Mouse (Mus musculus) T-helper 17 cell (primary cell): ENCODE results near the gene Olfr1339.

ENCODE experiments used
- in situ Hi-C, 2 experiments: fragments of 300-600 bp; cut with MboI, MseI; formaldehyde crosslinking; loops; 1 replicate in 1 of 2; 2 replicates in 1 of 2; pipeline ENCODE4 v1.15.1; 2025; ENCODE audit warnings: high pct_unique_total_duplicates in 2 of 2

Olfr1339 gene

DNA sequence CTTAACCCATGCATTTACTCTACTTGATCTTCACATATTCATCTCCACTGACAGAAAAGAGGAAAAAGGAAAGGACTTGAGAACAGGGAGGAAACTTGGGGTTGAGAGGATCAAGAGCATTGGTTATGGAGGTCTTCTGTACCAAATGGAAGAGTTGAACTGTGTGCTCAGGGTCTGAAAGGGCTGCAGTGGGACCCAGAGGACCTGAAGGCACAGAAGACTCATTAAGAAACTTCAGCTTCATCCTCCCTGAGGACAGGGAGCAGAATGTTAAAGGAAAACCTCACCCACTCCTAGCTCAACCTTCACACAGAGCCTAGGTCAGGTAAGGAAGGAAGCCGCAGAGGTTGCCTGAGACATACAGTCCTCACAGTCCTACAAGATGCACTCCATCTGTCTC, at the start of gene Olfr1339:
TSS of gene Olfr1339 (plus strand) at position 301 of the 400 bp plus-strand sequence.
- in situ Hi-C loops: no loop called here

DNA sequence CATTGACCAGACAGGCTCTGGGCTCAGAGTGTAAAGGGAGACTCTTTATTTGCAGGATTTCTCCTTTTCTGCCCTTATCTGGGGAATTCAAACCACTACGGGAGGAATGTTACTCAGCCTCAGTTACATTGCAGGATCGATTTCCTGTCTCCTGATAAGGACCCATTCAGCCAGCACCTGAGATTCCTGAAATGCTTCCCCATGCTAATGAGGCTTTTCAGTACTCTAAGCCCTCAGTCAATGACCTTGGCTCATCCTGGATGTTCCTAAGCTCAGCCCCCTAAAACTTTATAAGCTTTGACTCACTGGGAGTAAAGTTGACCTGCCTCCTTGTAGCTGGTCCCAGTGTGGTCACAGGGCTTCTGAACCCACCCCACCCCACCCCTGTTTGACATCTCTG, 44.9 kb upstream of the Olfr1339 start:
- in situ Hi-C loops: no loop called here

DNA sequence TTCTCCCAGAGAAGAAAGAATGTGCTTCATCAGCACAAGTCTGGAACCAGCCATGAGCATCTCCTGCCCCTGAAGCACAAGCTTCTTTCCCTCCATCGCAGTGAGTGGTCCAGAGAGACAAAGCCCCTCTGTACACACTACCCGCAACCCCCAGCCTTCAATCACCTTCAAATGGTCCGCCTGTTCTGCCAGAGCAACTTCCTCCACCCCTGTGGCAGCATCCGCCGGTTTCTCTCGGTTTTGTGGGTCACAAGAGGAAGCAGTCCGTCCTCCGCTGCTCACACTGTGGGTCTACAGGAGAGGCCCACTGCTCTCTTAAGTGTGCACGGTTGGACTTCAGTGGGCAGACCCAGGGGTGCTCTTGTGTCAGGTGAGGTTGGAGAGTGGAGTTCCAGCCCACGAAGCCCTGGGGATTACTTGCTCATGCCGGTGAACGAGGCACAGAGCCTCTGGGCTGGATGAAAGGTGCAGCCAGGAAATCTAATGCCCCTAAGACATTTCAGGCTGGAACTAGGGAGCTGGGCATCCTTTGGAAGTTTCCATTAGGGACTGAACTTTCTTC, 39.5 kb upstream of the Olfr1339 start, which contains the start of gene Olfr1342:
TSS of gene Olfr1342 (minus strand) at position 345 of the 562 bp plus-strand sequence.
- in situ Hi-C loops: no loop called here

- in situ Hi-C loops: no loop called here
These were observed 38.2 kb upstream of the Olfr1339 start for GRCm38 (mm10) chr4:118693812-118694211.

GRCm38 (mm10) chr4:118703223-118703622, 28.8 kb upstream of the Olfr1339 start, which contains the start of gene Olfr1341:
TSS of gene Olfr1341 (plus strand) at chr4:118703523.
- in situ Hi-C loops: no loop called here

- in situ Hi-C loops: no loop called here
These were observed 23.9 kb upstream of the Olfr1339 start for GRCm38 (mm10) chr4:118708086-118708485.

DNA sequence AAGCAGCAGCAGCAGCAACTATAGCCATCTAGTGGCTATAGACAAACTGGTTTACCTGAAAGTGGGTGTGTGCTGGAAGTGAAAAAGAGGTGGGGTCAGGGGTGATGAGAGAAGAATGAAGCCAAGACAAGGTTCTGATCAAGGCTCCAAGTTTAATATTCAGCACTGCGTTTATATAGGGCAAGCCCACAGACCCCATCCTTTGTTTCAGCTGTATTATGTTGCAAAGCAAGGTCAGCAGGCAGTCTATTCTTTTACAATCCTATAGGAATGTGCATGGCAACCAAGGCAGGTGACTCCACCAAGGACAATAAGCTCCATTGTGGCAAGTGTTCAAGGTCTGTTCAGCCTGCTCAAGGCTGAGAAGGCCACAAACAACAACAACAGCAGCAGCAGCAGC, 20.3 kb upstream of the Olfr1339 start:
- in situ Hi-C loops: no loop called here

- in situ Hi-C loops: no loop called here
These were observed 12.1 kb upstream of the Olfr1339 start, which contains the start of gene Olfr1340 for GRCm38 (mm10) chr4:118719838-118720237. TSS of gene Olfr1340 (plus strand) at chr4:118720138.

DNA sequence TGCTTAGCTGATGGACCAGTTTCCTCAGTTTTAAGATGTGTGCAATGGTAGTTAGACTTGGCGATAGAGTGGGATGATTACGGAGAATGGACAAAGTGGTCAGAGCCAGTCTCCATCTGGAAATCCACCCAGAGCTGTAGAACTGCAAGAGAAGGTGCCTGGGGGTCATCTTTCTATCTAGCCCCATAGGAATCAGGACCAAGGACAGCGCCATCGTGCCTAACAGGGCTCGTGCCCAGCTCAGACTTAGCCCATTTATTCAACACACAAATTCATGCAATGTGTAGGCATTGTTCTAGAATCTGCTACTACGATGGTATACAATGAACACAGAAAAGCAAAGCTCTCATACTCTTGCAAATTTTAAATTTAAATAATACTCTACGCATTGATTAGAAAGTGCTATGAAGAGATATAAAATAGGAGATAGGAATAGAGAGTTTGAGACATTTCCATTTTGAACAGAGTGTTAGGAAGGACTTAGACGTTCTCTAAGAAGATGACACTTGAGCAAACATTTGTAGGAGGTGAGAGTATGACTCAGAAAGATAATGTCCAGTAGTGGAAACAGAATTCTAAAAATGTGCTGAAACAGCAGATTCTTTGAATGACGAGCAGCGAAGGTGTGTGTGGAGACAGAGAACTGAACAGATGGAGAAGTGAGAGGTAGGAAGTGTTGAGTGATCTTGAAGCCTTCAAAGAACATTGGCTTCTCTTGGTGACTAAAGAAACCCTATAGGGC, 10.1 kb upstream of the Olfr1339 start:
- in situ Hi-C loops: no loop called here

- in situ Hi-C loops: no loop called here
These were observed 7.6 kb downstream of the Olfr1339 start for GRCm38 (mm10) chr4:118739574-118739973.

- in situ Hi-C loops: no loop called here
These were observed 9.2 kb downstream of the Olfr1339 start for GRCm38 (mm10) chr4:118740988-118741698.

GRCm38 (mm10) chr4:118741881-118742280, 9.9 kb downstream of the Olfr1339 start:
- in situ Hi-C loops: no loop called here

DNA sequence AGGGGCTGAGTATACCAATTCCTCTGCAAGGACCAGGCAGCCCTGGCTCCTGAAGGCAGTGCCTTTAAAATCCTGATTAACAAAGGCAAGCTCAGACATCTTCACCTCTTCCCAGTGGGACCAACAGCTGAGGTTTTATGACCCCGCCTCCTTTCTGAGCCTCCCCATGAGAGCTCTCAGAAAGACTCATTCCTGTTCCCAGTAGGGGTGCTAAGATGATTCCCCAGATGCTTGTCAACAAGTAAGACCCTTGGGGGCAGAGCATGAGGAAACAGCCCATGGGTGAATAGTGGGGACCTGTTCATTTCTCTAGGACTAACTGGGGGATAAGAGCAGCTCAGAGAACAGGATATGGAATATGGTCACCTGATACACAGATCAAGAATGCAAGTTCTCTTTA, 26.7 kb downstream of the Olfr1339 start, which contains the start of gene Olfr1338:
TSS of gene Olfr1338 (minus strand) at position 101 of the 400 bp plus-strand sequence.
- in situ Hi-C loops: no loop called here

- in situ Hi-C loops: no loop called here
These were observed 50.5 kb downstream of the Olfr1339 start, which contains the start of gene Olfr1337 for GRCm38 (mm10) chr4:118782486-118782885. TSS of gene Olfr1337 (minus strand) at chr4:118782586.
